Mouse (Mus musculus): ENCODE results near the gene Fnbp1. TPM values are rescaled to one million over a fixed set of nuclear protein-coding genes. Genes with fewer than 3 reads are reported as not detected.

Gene Fnbp1
- polyA plus RNA-seq, 1 experiment from 2014 or later: 21.6 TPM

GRCm38 (mm10) chr2:31056070-31056469 is 85.7 kb downstream of the Fnbp1 start:
- H3K4me1 ChIP-seq (replicated peaks): peaks cover 6% of the 10 kb centered on the region; the same call in 1 of the 2 replicates
- no peak overlapping the region for H3K27ac ChIP-seq (replicated peaks)
- H3K27me3 ChIP-seq: no peaks in the 10 kb centered on the region
- H3K36me3 ChIP-seq: peaks cover 68% of the 10 kb centered on the region
- H3K4me3 ChIP-seq: no peak overlapping the region
- ATAC-seq (ENCODE audit: low read depth): no peak
- no peak overlapping the region for H3K9ac ChIP-seq
- H3K9me3 ChIP-seq: no peaks in the 10 kb centered on the region
- WGBS: 97% methylated on average over 3 of the region's 3 CpGs
- no peak overlapping the region for H3K4me2 ChIP-seq

DNA sequence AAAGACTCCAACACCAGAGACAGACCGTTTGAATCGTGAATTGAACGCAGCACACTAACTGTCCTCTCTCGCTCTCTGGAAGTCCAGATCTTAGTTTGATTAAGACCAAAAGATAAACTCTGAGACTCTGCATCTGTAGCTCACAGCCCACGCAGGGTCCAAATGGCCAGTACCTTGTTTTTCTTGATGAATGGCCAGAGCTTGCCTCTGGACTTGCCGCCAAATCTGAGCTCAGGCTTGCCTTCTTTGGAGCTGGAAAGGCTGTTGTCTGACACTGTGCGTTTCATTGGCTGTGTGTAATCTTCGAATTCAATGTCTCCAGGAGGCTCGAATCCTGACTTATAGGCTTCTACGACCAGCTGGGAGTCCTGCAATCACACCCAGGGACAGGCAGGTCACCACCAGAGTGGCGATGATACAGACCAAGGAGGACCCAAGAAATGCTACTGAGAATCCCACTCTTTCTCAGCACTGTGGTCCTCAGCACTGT is 87.9 kb downstream of the Fnbp1 start:
- no peak for ATAC-seq (ENCODE audit: low read depth)
- no peak overlapping the region for H3K4me3 ChIP-seq
- no peak overlapping the region for H3K27ac ChIP-seq (replicated peaks)
- no peaks in the 10 kb centered on the region for H3K27me3 ChIP-seq
- H3K9me3 ChIP-seq: no peaks in the 10 kb centered on the region
- peaks cover 6% of the 10 kb centered on the region; the same call in 1 of the 2 replicates for H3K4me1 ChIP-seq (replicated peaks)
- H3K9ac ChIP-seq: no peak overlapping the region
- H3K36me3 ChIP-seq: peaks cover 73% of the 10 kb centered on the region
- H3K4me2 ChIP-seq: no peak overlapping the region
- WGBS: 94% methylated on average over 11 of the region's 11 CpGs

- H3K4me3 ChIP-seq: no peak overlapping the region
- WGBS: 92% methylated on average over 13 of the region's 13 CpGs
- H3K27ac ChIP-seq (replicated peaks): no peak overlapping the region
- peaks cover 6% of the 10 kb centered on the region; the same call in 1 of the 2 replicates for H3K4me1 ChIP-seq (replicated peaks)
- H3K27me3 ChIP-seq: no peaks in the 10 kb centered on the region
- peaks cover 75% of the 10 kb centered on the region for H3K36me3 ChIP-seq
- H3K9ac ChIP-seq: no peak overlapping the region
- no peak overlapping the region for H3K4me2 ChIP-seq
- no peaks in the 10 kb centered on the region for H3K9me3 ChIP-seq
- no peak for ATAC-seq (ENCODE audit: low read depth)
Observed at GRCm38 (mm10) chr2:31053426-31053825, 88.4 kb downstream of the Fnbp1 start.

DNA sequence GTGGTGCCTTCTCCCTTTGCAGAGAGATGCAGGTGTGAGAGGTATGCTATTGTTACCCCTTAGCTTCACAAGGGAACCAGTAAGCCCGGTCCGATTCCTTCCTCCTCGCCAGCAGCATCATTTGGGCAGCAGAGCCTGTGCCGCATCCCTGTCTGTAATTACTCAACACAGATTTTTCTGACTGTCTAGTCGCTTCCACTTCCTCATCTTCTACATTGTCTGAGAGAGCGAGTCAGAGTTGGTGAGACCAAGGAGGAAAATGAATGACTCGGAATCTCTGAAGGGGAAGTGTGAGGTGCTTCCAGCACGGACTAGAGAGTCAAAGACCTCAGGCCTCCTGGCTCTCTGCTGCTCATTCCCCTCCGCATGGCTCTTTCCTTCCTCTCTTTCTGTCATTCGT is 89.4 kb downstream of the Fnbp1 start:
- Histone ChIP-seq H3K27me3 (no peaks in the 10 kb centered on the region), H3K36me3 (peaks cover 65% of the 10 kb centered on the region)

DNA sequence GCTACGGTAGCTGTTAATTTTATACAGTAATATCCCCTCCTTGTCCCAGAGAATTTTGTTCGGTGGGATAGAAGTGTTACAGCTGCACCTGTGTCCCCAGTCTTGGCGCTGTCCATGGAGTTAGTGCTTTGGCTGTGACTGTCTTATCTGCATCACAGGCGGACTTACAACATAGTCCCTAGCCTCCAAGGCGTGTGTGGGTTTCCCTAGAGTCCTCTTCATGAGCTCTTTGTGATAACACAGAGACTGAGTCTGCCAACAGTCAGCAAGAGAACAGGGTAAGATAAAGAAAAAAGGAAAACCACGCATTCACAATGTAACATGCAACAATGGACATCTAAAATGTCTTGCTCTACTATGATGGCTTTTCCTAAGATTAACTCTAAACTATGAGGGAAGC is 93.8 kb downstream of the Fnbp1 start:
- Histone ChIP-seq H3K4me1 (replicated peaks) (no peaks in the 10 kb centered on the region), H3K27ac (replicated peaks) (no peak overlapping the region), H3K4me2 (no peak overlapping the region), H3K9me3 (no peaks in the 10 kb centered on the region), H3K36me3 (peaks cover 31% of the 10 kb centered on the region), H3K9ac (no peak overlapping the region), H3K4me3 (no peak overlapping the region), H3K27me3 (no peaks in the 10 kb centered on the region)
- WGBS: 93% methylated on average over 6 of the region's 6 CpGs
- ATAC-seq (ENCODE audit: low read depth): no peak

More for the DNA sequence above, 89.4 kb downstream of the Fnbp1 start:
- Histone ChIP-seq H3K27ac (replicated peaks) (no peak overlapping the region), H3K9me3 (no peaks in the 10 kb centered on the region), H3K4me1 (replicated peaks) (no peaks in the 10 kb centered on the region), H3K4me2 (no peak overlapping the region), H3K9ac (no peak overlapping the region), H3K4me3 (no peak overlapping the region)
- 93% methylated on average over 10 of the region's 10 CpGs for WGBS
- no peak for ATAC-seq (ENCODE audit: low read depth)

DNA sequence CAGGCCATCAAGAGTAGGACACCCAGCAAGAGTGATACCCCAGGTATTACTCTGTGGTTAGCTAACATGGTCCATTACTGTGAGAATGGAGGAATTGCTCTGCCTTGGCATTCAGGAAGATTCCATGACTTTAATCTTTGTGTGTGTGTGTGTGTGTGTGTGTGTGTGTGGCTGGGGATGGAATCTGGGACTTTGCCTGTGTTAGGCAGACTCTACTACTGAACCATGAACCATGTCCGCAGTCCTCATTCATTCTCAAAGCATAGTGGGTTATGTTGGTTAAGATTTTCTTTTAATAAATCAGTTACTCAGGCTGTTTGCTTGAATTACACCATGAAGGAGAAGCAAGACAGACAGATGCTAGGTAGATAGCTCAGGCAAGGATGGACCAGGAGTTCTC is 98.0 kb downstream of the Fnbp1 start:
- H3K4me2 ChIP-seq: no peak overlapping the region
- H3K36me3 ChIP-seq: peaks cover 42% of the 10 kb centered on the region
- 92% methylated on average over 1 of the region's 1 CpGs for WGBS
- no peaks in the 10 kb centered on the region for H3K9me3 ChIP-seq
- no peak overlapping the region for H3K27ac ChIP-seq (replicated peaks)
- no peak overlapping the region for H3K9ac ChIP-seq
- H3K27me3 ChIP-seq: no peaks in the 10 kb centered on the region
- H3K4me3 ChIP-seq: no peak overlapping the region
- ATAC-seq (ENCODE audit: low read depth): no peak
- no peaks in the 10 kb centered on the region for H3K4me1 ChIP-seq (replicated peaks)

DNA sequence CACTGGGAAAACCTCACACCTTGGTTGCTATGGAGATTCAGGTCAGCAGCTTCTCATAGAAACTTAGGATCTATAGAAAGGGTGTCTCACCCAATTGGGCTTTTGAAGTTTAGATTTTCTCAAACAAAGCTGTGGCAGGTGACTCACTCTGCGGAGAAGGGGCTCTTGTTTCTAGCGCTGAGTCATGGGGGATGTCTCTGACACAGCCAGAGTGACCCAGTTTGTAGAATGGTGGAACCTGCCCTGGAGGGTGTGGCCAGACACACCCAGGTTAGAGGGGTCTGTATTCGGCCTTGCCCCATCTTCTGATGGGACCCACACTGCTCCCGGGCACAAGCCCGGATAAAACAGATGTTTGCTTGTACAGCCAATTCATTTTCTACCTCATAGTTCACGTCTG is 98.9 kb downstream of the Fnbp1 start:
- no peaks in the 10 kb centered on the region for H3K4me1 ChIP-seq (replicated peaks)
- ATAC-seq (ENCODE audit: low read depth): no peak

DNA sequence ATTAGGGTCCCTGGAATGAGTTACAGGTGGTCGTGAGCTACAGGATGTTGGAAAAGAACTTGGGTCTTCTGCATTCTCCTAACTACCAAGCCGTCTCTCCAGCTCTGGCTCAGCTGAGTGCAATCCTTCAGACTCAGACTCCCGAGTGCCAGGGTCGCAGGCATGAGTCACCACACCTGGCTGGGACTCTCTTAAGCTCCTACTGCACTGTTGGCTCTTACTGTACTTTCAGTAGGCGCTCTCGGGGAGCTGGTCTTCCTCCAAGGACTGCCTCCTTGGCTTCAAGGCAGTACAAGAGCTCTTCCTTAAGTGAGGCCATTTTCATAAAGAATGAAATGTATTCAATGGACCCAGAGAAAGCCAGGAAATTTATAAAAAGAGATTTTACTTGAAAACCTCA is 100.4 kb downstream of the Fnbp1 start:
- H3K36me3 ChIP-seq: peaks cover 51% of the 10 kb centered on the region
- no peaks in the 10 kb centered on the region for H3K27me3 ChIP-seq
- no peak for ATAC-seq (ENCODE audit: low read depth)
- H3K9ac ChIP-seq: no peak overlapping the region
- no peak overlapping the region for H3K27ac ChIP-seq (replicated peaks)
- no peak overlapping the region for H3K4me2 ChIP-seq
- no peak overlapping the region for H3K4me3 ChIP-seq
- no peaks in the 10 kb centered on the region for H3K9me3 ChIP-seq
- whole genome bisulfite sequencing: 92% methylated on average over 6 of the region's 6 CpGs
- no peaks in the 10 kb centered on the region for H3K4me1 ChIP-seq (replicated peaks)

More for the DNA sequence above, 98.9 kb downstream of the Fnbp1 start:
- Histone ChIP-seq H3K4me3 (no peak overlapping the region), H3K4me2 (no peak overlapping the region), H3K27me3 (no peaks in the 10 kb centered on the region), H3K36me3 (peaks cover 42% of the 10 kb centered on the region), H3K9me3 (no peaks in the 10 kb centered on the region), H3K27ac (replicated peaks) (no peak overlapping the region), H3K9ac (no peak overlapping the region)
- WGBS: 91% methylated on average over 6 of the region's 6 CpGs

DNA sequence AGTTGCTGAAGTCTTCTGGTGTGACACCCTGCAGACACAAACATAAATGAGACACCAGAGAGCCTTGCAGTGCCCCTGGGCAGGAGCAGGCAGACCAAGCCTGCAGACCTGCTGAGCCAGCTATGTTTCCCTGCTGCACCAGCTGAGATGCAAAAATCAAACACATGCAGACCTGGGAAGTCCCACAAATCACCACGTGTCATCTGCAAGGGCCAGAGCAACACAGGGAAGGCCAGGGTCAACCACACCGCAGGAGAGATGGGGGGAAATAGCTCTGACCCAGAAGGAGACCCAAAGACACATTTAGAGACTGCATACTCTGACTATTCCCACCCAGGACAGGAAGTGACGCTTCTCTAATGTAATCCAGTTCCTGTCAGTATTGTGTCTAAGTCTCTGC is 101.3 kb downstream of the Fnbp1 start:
- ATAC-seq (ENCODE audit: low read depth): no peak
- Histone ChIP-seq H3K9ac (no peak overlapping the region), H3K4me3 (no peak overlapping the region), H3K9me3 (no peaks in the 10 kb centered on the region), H3K4me2 (no peak overlapping the region), H3K27ac (replicated peaks) (no peak overlapping the region), H3K27me3 (no peaks in the 10 kb centered on the region), H3K36me3 (peaks cover 60% of the 10 kb centered on the region), H3K4me1 (replicated peaks) (no peaks in the 10 kb centered on the region)
- 77% methylated on average over 3 of the region's 3 CpGs for WGBS

DNA sequence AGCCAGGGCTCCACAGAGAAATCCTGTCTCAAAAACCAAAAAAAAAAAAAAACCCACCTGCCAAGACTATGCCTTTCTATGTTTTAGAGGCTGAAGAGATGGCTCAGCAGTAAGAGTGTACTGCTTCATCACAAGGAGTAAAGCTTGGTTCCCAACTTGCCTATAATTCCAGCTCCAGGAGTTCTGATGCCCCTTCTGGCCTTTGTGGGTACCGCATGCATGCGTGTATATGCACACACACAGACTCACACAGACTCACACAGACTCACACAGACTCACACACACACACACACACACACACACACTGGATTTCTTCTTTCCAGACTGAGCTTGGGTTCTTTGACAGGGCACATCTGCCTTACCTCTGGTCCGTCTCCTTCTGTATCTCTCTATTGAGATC is 101.8 kb downstream of the Fnbp1 start:
- H3K9ac ChIP-seq: no peak overlapping the region
- 99% methylated on average over 3 of the region's 3 CpGs for WGBS
- H3K27ac ChIP-seq (replicated peaks): no peak overlapping the region
- no peak overlapping the region for H3K4me3 ChIP-seq
- H3K27me3 ChIP-seq: no peaks in the 10 kb centered on the region
- no peak overlapping the region for H3K4me2 ChIP-seq
- no peaks in the 10 kb centered on the region for H3K9me3 ChIP-seq
- no peaks in the 10 kb centered on the region for H3K4me1 ChIP-seq (replicated peaks)
- ATAC-seq (ENCODE audit: low read depth): no peak
- H3K36me3 ChIP-seq: peaks cover 64% of the 10 kb centered on the region

- Histone ChIP-seq H3K27ac (replicated peaks) (no peak overlapping the region), H3K27me3 (no peaks in the 10 kb centered on the region), H3K36me3 (peaks cover 78% of the 10 kb centered on the region), H3K9me3 (no peaks in the 10 kb centered on the region), H3K4me1 (replicated peaks) (no peaks in the 10 kb centered on the region), H3K4me2 (no peak overlapping the region), H3K9ac (no peak overlapping the region), H3K4me3 (no peak overlapping the region)
- ATAC-seq (ENCODE audit: low read depth): no peak
- 96% methylated on average over 6 of the region's 6 CpGs for WGBS
Observed at GRCm38 (mm10) chr2:31036811-31037210, 105.0 kb downstream of the Fnbp1 start.

- no peak for ATAC-seq (ENCODE audit: low read depth)
- 90% methylated on average over 7 of the region's 7 CpGs for WGBS
- peaks cover 87% of the 10 kb centered on the region for H3K36me3 ChIP-seq
Observed at GRCm38 (mm10) chr2:31031972-31032371, 109.8 kb downstream of the Fnbp1 start.

GRCm38 (mm10) chr2:31026642-31027041 is 115.2 kb downstream of the Fnbp1 start:
- H3K36me3 ChIP-seq: peaks cover 54% of the 10 kb centered on the region
- no peak overlapping the region for H3K4me2 ChIP-seq
- H3K27ac ChIP-seq (replicated peaks): no peak overlapping the region
- H3K4me1 ChIP-seq (replicated peaks): no peaks in the 10 kb centered on the region
- no peak overlapping the region for H3K4me3 ChIP-seq
- 76% methylated on average over 8 of the region's 8 CpGs for WGBS
- H3K27me3 ChIP-seq: no peaks in the 10 kb centered on the region
- H3K9me3 ChIP-seq: no peaks in the 10 kb centered on the region
- ATAC-seq (ENCODE audit: low read depth): no peak
- H3K9ac ChIP-seq: no peak overlapping the region

More at GRCm38 (mm10) chr2:31031972-31032371, 109.8 kb downstream of the Fnbp1 start:
- Histone ChIP-seq H3K27me3 (no peaks in the 10 kb centered on the region), H3K4me2 (no peak overlapping the region), H3K9me3 (no peaks in the 10 kb centered on the region), H3K4me1 (replicated peaks) (no peaks in the 10 kb centered on the region), H3K4me3 (no peak overlapping the region), H3K27ac (replicated peaks) (no peak overlapping the region), H3K9ac (no peak overlapping the region)

All from neural tube, embryonic 13.5 days (tissue).